Mouse (Mus musculus): ENCODE results near the gene Sh2d3c.

Gene Sh2d3c

GRCm38 (mm10) chr2:32724832-32725790, 4.3 kb downstream of the Sh2d3c start:
- no peak for DNase-seq (ENCODE audit: low read depth, low spot score)

DNA sequence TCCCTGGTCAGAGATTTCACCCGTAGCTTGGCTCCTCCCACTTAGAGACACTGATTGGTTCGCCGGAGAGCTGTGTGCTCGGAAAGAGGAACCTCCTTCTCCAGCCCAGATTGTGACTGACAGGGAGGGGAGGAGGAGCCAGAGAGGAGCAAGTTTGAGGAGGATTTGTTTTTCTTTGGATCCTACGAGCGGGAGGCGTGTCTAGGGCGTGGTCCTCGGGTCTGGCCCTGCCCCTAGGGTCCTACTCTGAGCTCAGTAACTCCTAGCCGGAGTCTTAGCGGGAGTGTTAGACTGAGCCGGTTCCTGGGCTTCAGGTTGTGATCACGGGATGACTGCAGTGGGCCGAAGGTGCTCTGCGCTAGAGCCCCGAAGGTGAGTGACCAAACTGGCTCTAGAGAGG, 6.6 kb downstream of the Sh2d3c start:
- peak; percentile 99 for DNase-seq (ENCODE audit: low read depth, low spot score)

DNA sequence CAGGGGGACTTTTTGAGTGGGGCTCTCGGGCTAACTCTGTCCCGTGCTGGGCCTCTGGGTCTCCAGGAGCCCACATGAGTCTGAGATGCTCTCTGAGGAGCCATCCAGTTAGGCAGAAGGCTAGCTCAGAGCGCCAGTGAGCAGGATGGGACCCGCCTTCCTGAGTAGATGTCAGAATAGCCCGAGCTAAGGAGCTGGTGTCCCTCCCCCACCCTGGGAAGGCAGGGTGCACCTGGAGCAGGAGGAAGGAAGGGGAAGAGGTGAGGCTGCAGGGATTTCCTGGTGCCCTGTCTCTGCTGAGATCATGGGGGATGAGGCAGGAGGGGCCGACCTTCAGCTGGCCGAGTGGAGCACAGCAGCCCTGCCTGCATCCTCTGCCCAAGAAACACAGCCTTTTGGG, 7.6 kb downstream of the Sh2d3c start:
- DNase-seq (ENCODE audit: low read depth, low spot score), result no peak

- no peak for DNase-seq (ENCODE audit: low read depth, low spot score)
These were observed 8.7 kb downstream of the Sh2d3c start for GRCm38 (mm10) chr2:32729547-32729946.

- DNase-seq (ENCODE audit: low read depth, low spot score), result no peak
These were observed 10.0 kb downstream of the Sh2d3c start for GRCm38 (mm10) chr2:32730854-32731253.

- no peak for DNase-seq (ENCODE audit: low read depth, low spot score)
These were observed 11.1 kb downstream of the Sh2d3c start for GRCm38 (mm10) chr2:32731911-32732310.

DNA sequence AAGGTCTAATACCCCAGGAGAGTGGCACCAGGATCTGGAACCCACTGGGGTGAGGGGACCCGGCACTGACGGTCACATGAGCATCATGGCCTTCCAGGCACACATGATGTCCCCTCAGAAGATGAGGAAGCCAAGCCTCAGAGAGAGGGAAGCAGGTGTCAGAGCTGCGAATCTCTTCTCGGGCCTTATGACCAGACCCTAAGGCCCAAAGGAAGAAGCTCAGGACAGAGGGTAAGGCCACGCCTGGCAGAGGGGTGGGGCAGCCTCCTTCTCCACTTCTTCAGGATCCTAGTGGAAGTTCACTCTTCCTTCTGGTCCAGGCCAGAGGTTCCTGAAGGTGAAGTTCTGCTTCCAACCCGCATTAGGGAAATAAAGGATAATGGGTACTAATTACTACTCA, 11.8 kb downstream of the Sh2d3c start:
- DNase-seq (ENCODE audit: low read depth, low spot score), result no peak

GRCm38 (mm10) chr2:32734480-32734879, 13.6 kb downstream of the Sh2d3c start:
- peak; percentile 28 for DNase-seq (ENCODE audit: low read depth, low spot score)

- no peak for DNase-seq (ENCODE audit: low read depth, low spot score)
These were observed 14.1 kb downstream of the Sh2d3c start for GRCm38 (mm10) chr2:32734933-32735332.

DNA sequence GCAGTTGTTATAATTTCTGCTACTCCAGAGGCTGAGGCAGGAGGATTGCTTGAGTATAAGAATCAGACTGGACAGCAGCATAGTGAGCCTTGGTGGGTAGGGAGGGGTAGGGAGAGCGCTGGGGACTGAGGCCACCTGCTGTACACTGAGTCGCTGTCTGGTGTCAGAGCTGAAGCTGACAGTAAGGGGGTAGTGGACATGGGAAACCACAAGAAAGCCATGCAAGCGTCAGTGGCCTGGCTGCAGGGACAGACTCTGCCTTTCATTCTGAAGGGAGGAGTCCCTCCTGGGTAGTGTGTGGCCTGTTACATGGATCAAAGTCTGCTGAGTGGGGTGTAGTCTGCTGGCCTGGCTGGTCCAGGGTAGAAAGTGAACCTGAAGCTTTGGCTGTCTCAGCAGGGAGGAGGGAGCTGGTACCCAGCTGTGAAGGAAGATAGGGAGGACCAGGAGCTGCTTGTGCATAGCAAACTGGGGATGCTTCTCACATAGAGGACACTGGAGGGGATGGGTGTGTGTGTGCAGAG, 15.5 kb downstream of the Sh2d3c start:
- no peak for DNase-seq (ENCODE audit: low read depth, low spot score)

- DNase-seq (ENCODE audit: low read depth, low spot score), result no peak
These were observed 16.2 kb downstream of the Sh2d3c start for GRCm38 (mm10) chr2:32737008-32737407.

DNA sequence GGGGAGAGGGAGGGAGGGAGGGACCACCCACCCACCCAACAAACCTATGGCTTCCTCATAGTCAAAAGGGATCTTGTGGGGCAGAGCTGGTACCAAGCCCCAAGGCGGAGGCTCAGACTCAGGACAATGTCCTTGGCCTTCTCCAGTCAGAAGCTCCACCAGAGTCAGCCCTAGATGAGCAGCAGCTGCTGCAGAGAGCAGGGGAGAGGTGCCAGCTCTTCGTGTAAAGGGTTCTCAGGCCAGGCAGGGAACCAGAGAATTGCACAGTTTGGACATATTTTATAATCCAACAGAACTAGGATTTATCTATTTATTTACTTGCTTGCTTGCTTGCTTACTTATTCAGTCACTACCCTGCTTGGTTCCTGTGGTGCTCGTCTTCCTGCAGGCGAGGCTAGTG, 18.5 kb downstream of the Sh2d3c start:
- no peak for DNase-seq (ENCODE audit: low read depth, low spot score)

DNA sequence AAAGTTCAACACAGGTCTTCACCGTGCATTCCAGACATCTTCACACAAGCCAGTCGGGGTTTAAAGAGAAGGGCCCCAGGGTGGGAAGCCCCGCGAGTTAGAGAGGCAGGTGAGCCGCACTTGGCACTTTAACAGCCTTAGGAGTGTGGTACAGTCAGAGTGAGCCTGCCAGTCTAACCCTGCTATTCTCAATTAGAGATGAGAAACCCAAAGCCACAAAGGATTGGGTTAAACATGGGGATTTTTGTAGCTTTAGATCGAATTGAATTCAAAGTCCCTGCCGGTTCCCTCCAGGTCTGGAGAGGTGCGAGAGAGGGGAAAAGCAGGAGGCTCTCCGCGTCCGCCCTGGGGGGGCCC, 20.0 kb downstream of the Sh2d3c start, which contains the start of gene 6330409D20Rik:
Gene 6330409D20Rik (minus strand): TSS at position 101 of the 357 bp plus-strand sequence.
- no peak for DNase-seq (ENCODE audit: low read depth, low spot score)

GRCm38 (mm10) chr2:32741273-32742172, 20.7 kb downstream of the Sh2d3c start:
- DNase-seq (ENCODE audit: low read depth, low spot score), result peak; percentile 28

- DNase-seq (ENCODE audit: low read depth, low spot score), result peak; percentile 45
These were observed 21.3 kb downstream of the Sh2d3c start for GRCm38 (mm10) chr2:32742173-32742531.

DNA sequence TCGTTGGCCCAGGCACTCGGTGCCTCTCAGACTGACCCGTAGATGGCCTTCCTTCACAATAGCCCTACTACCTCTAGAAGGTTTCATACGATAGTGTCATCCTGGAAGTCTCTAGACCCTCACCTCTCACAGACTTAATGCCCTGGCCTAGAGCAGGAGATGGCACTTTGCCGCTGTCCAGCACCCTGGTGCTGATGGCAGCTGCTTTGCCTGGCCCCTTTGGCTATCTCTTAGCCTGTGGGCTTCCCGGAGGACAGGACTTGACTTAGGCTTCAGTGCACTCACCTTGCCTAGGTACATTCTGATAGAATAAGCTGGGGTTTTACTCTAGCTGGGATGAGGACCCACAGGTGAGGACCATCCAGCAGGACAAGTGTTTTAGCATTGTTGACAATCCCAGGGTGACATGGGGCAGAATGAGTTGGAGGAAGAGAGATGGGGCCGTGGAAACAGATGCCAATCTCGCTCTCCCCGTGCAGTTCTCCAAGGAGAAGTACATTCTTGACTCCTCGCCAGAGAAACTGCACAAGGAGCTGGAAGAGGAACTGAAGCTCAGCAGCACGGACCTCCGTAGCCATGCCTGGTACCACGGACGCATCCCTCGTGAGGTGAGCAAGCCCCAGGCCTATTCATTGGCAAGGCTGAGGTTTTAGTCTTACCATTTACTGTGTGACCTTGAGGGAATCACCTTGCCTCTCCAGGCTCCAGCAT, 23.6 kb downstream of the Sh2d3c start:
- no peak for DNase-seq (ENCODE audit: low read depth, low spot score)

- DNase-seq (ENCODE audit: low read depth, low spot score), result no peak
These were observed 28.2 kb downstream of the Sh2d3c start for GRCm38 (mm10) chr2:32749082-32749481.

DNA sequence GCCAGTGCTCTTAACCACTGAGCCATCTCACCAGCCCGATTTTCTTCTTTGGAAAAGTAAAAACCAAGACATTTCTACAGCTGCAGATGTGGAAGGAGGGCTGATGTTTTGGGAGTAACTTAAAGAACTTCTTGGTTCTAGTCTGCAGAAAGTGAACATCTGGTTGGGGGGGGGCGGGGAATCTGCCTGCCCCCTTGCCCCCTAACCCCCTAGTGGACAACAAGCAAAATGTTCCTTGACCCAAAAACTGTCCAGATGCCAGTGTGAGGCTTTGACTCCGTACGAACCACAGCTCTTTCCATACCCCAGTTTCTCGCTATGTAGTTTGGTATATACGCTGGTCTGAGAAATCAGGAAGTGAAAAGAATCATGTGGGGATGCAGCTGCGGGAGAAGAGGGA, 29.3 kb downstream of the Sh2d3c start:
- DNase-seq (ENCODE audit: low read depth, low spot score), result peak; percentile 31

DNA sequence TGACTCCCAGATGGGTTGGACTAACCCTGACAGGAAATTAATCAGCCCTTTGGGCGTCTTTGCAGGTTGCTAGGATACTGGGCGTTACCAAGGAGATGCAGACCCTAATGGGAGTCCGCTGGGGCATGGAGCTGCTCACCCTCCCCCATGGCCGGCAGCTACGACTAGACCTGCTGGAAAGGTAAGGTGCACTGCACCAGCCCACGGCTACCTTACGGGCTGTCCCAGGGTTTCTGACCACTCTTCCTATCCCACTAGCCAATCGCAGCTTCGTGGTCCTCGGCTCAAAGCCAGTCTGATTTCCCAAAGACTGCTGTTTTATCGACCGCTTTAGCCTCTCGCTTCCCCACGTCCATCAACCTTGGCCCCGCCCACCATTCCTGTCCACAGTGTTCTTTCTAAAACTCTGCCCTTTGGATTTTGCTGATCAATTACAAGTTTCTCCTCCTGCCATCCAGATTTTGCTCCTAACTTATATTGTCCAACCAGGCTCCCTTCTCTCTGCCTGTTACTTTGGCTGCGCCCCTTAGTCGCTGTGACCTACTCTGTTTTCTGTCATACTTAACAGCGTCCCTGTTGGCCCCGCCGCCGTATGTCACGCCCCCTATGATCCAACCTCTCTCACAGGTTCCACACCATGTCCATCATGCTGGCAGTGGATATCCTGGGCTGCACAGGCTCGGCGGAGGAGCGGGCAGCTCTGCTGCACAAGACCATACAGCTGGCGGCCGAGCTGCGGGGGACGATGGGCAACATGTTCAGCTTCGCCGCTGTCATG, 30.2 kb downstream of the Sh2d3c start:
- peak; percentile 76 for DNase-seq (ENCODE audit: low read depth, low spot score)

GRCm38 (mm10) chr2:32751665-32752033, 30.8 kb downstream of the Sh2d3c start:
- DNase-seq (ENCODE audit: low read depth, low spot score), result no peak

- no peak for DNase-seq (ENCODE audit: low read depth, low spot score)
These were observed 31.3 kb downstream of the Sh2d3c start for GRCm38 (mm10) chr2:32752181-32752580.
